ENCODE assay signal across 9 mouse cellular contexts in the genomic region with DNA sequence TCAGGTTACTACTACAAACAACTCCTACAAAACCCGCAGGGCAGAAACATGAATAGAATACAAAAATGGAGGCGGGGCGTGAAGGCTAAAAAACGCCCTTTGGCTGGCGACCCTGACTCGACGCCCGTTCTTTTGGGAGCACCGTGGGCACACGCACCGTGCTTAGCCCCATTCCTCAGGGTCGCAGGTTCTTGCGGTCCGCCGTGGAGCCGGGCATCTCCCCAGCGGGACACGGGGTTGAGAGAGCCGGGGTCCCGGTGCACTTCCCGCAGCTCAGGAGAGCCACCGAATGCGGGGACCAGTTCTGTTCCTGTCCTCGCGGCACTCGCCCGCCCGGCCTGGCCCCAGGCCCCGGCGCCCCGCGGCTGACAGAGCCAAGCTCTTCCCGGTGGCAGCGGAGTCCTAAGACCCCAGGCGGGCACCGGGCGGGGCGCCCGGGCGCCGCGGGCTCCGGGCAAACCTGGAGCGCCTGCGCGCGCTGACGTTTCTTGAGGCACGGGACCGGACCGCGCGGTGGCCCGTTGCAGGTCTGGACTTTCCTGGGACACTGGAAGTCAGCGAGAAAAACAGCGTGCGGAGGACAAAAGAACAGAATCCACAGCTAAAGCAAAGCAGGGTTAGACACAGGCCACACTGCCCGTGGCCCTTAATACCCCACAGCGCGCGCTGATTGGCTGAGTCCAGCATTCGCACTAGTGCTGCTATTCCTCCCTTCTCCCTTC. TPM values are rescaled to one million over a fixed set of nuclear protein-coding genes. Genes with fewer than 3 reads are reported as not detected.
DNase-seq lines count a peak whose midpoint lies in the region; ATAC-seq and TF ChIP-seq lines count a peak whose summit lies in the region.
"Had no signal": no experiment of that assay in that cellular context is flagged by ENCODE, and none has a peak within 500 bp of the region (broad histone marks: within the 10 kb centered on the region; RNA-seq: fewer than 3 reads in every experiment).

No protein-coding gene starts in this region.

- TF ChIP-seq EP300 in ES-Bruce4 (IDR thresholded peaks at IDR 0.05; ENCODE audit: insufficient read depth, low read depth, low read length) = no peak

- peak overlapping the region; percentile 89 for H3K4me2 ChIP-seq in embryonic facial prominence, embryonic 11.5 days (ENCODE audit: low read depth, low read length)
- peak overlapping the region; percentile 96 for H3K4me2 ChIP-seq in liver, embryonic 12.5 days

- TF ChIP-seq POLR2A in ES-Bruce4 (IDR thresholded peaks at IDR 0.05; ENCODE audit: insufficient read depth, low read length) = no peak

- no peaks in the 10 kb centered on the region for H3K4me1 ChIP-seq in ES-Bruce4 (ENCODE audit: control insufficient read depth, insufficient read depth, low read length)
- H3K4me1 ChIP-seq in embryonic facial prominence, embryonic 11.5 days (ENCODE audit: control insufficient read depth, insufficient read depth, low read length) = no peaks in the 10 kb centered on the region
- peaks cover 21% of the 10 kb centered on the region for H3K4me1 ChIP-seq in liver, embryonic 12.5 days

- no peaks in the 10 kb centered on the region for H3K36me3 ChIP-seq in ES-Bruce4 (ENCODE audit: control insufficient read depth, insufficient read depth, low read length, poor library complexity, severe bottlenecking)
- no peaks in the 10 kb centered on the region for H3K36me3 ChIP-seq in embryonic facial prominence, embryonic 11.5 days (replicated peaks; ENCODE audit: control insufficient read depth, insufficient read depth, low read depth, low read length)
- H3K36me3 ChIP-seq in liver, embryonic 12.5 days = no peaks in the 10 kb centered on the region

- ATAC-seq in embryonic facial prominence, embryonic 11.5 days (replicated peaks; ENCODE audit: insufficient number of reproducible peaks, low FRiP score, low TSS enrichment, low read depth) = peak; percentile 71
- ATAC-seq in liver, embryonic 12.5 days = peak; percentile 66

- peak overlapping the region; percentile 66 for H3K4me3 ChIP-seq in ES-Bruce4 (ENCODE audit: low read depth, low read length)
- H3K4me3 ChIP-seq in embryonic facial prominence, embryonic 11.5 days (ENCODE audit: low read depth, low read length) = peak overlapping the region; percentile 66
- H3K4me3 ChIP-seq in liver, embryonic 12.5 days = peak overlapping the region; percentile 76

- no peaks in the 10 kb centered on the region for H3K9me3 ChIP-seq in ES-Bruce4 (replicated peaks; ENCODE audit: control insufficient read depth, insufficient read depth, low read length, poor library complexity, severe bottlenecking)
- H3K9me3 ChIP-seq in embryonic facial prominence, embryonic 11.5 days (replicated peaks; ENCODE audit: control insufficient read depth, low read length) = no peaks in the 10 kb centered on the region
- no peaks in the 10 kb centered on the region for H3K9me3 ChIP-seq in liver, embryonic 12.5 days (replicated peaks)

- no peak for TF ChIP-seq CTCF in ES-Bruce4 (IDR thresholded peaks at IDR 0.05; ENCODE audit: low read depth, low read length)

- H3K9ac ChIP-seq in ES-Bruce4 (ENCODE audit: low read depth, poor library complexity, severe bottlenecking) = peak overlapping the region; percentile 93
- H3K9ac ChIP-seq in embryonic facial prominence, embryonic 11.5 days (replicated peaks; ENCODE audit: low read length) = peak overlapping the region; percentile 83
- peak overlapping the region; percentile 79 for H3K9ac ChIP-seq in liver, embryonic 12.5 days

- WGBS in embryonic facial prominence, embryonic 11.5 days = under 1% methylated on average over 62 of the region's 62 CpGs
- 3% methylated on average over 62 of the region's 62 CpGs for WGBS in liver, embryonic 12.5 days (ENCODE audit: insufficient replicate concordance)

- peak; percentile 62 for DNase-seq in adrenal gland, postnatal 10 days
- peak; percentile 66 for DNase-seq in embryonic facial prominence, embryonic 11.5 days (ENCODE audit: low spot score)
- DNase-seq in heart, adult 9 months (ENCODE audit: low spot score in 2 of 2) = peak; percentile 37 to 39
- peak; percentile 69 for DNase-seq in kidney, adult 18-20 months
- DNase-seq in naive thymus-derived CD4-positive, alpha-beta T cell, adult 2 months (ENCODE audit: low read depth) = peak; percentile 48
- DNase-seq in spleen, adult 12 weeks (ENCODE audit: low spot score) = no peak

- no peaks in the 10 kb centered on the region for H3K27me3 ChIP-seq in ES-Bruce4 (ENCODE audit: control insufficient read depth, insufficient read depth, low read length, poor library complexity, severe bottlenecking)
- H3K27me3 ChIP-seq in embryonic facial prominence, embryonic 11.5 days (ENCODE audit: control insufficient read depth, insufficient read depth, low read length) = peaks cover 2% of the 10 kb centered on the region; the same call in 1 of the 2 replicates
- peaks cover 47% of the 10 kb centered on the region for H3K27me3 ChIP-seq in liver, embryonic 12.5 days (replicated peaks)

- no peak overlapping the region for H3K27ac ChIP-seq in ES-Bruce4 (ENCODE audit: insufficient read depth, low read length)
- H3K27ac ChIP-seq in embryonic facial prominence, embryonic 11.5 days (replicated peaks; ENCODE audit: low read depth, low read length) = no peak overlapping the region
- no peak overlapping the region for H3K27ac ChIP-seq in liver, embryonic 12.5 days

RNA-seq across cellular contexts. Expression of gene Actrt3, which starts 4.5 kb away (rescaled TPM):
- not detected in 2 replicates for polyA plus RNA-seq in ES-Bruce4 (2011; ENCODE audit: insufficient read depth, insufficient read length, low read depth, missing spikeins)
- total RNA-seq in adrenal gland, postnatal 10 days (2021) = not detected
- polyA plus RNA-seq in embryonic facial prominence, embryonic 11.5 days (2014; fragmentation: Nextera tagmentation; extraction: Ambion mirVana) = 0.10 and 0.24 TPM in 2 replicates
- not detected in 2 replicates for polyA plus RNA-seq in liver, embryonic 12.5 days (2016; fragmentation: Nextera tagmentation; extraction: Ambion mirVana)

RNA-seq across cellular contexts. Expression of gene Mynn, which starts 6.6 kb away (rescaled TPM):
- 25.9 and 26.1 TPM in 2 replicates for polyA plus RNA-seq in ES-Bruce4 (2011; ENCODE audit: insufficient read depth, insufficient read length, low read depth, missing spikeins)
- total RNA-seq in adrenal gland, postnatal 10 days (2021) = 10 to 100 TPM; 17.4 to 23.7 TPM
- 38.7 and 41.6 TPM in 2 replicates for polyA plus RNA-seq in embryonic facial prominence, embryonic 11.5 days (2014; fragmentation: Nextera tagmentation; extraction: Ambion mirVana)
- polyA plus RNA-seq in liver, embryonic 12.5 days (2016; fragmentation: Nextera tagmentation; extraction: Ambion mirVana) = 15.8 and 17.2 TPM in 2 replicates

RNA-seq across cellular contexts. Expression of gene Mecom, which starts 47.5 kb away (rescaled TPM):
- 0.14 and 0.24 TPM in 2 replicates for polyA plus RNA-seq in ES-Bruce4 (2011; ENCODE audit: insufficient read depth, insufficient read length, low read depth, missing spikeins)
- total RNA-seq in adrenal gland, postnatal 10 days (2021) = 10 to 100 TPM; 14.9 to 20.3 TPM
- polyA plus RNA-seq in embryonic facial prominence, embryonic 11.5 days (2014; fragmentation: Nextera tagmentation; extraction: Ambion mirVana) = 46.3 and 48.4 TPM in 2 replicates
- polyA plus RNA-seq in liver, embryonic 12.5 days (2016; fragmentation: Nextera tagmentation; extraction: Ambion mirVana) = 1.8 and 2.3 TPM in 2 replicates

RNA-seq across cellular contexts. Expression of gene Lrriq4, which starts 49.0 kb away (rescaled TPM):
- 2.4 and 3.3 TPM in 2 replicates for polyA plus RNA-seq in ES-Bruce4 (2011; ENCODE audit: insufficient read depth, insufficient read length, low read depth, missing spikeins)
- total RNA-seq in adrenal gland, postnatal 10 days (2021) = not detected
- not detected in 2 replicates for polyA plus RNA-seq in embryonic facial prominence, embryonic 11.5 days (2014; fragmentation: Nextera tagmentation; extraction: Ambion mirVana)
- polyA plus RNA-seq in liver, embryonic 12.5 days (2016; fragmentation: Nextera tagmentation; extraction: Ambion mirVana) = not detected in 2 replicates
- total RNA-seq: layer of hippocampus, postnatal 14 days had no signal

RNA-seq across cellular contexts. Expression of gene Lrrc34, which starts 52.4 kb away (rescaled TPM):
- polyA plus RNA-seq in ES-Bruce4 (2011; ENCODE audit: insufficient read depth, insufficient read length, low read depth, missing spikeins) = 31.1 and 36.1 TPM in 2 replicates
- under 1 TPM in 1 of 2 experiments, not detected in 1; 0.15 TPM for total RNA-seq in adrenal gland, postnatal 10 days (2021)
- polyA plus RNA-seq in embryonic facial prominence, embryonic 11.5 days (2014; fragmentation: Nextera tagmentation; extraction: Ambion mirVana) = 2.6 and 2.7 TPM in 2 replicates
- 0.13 and 0.38 TPM in 2 replicates for polyA plus RNA-seq in liver, embryonic 12.5 days (2016; fragmentation: Nextera tagmentation; extraction: Ambion mirVana)

Comparison
In these comparisons a context has a peak if more than half of its experiments do, and no peak if none do; other contexts are left out.
1. RNA of gene Mecom, which starts 47.5 kb away (polyA plus RNA-seq): 46.3 to 48.4 TPM in embryonic facial prominence, embryonic 11.5 days; 1.8 to 2.3 TPM in liver, embryonic 12.5 days and 0.14 to 0.24 TPM in ES-Bruce4; every median in the first group is over 10 times any median in the second.
2. Peak in every context shown above with its lines, with median percentiles within 50 percentile points of each other: H3K4me3 ChIP-seq and H3K9ac ChIP-seq.